Mouse (Mus musculus) kidney, adult 8-10 months (tissue): ENCODE measurements around the gene Olfr678.
"Not testable (repeated sequence)": the region's sequence is repeated elsewhere in the genome, so short reads cannot be mapped to it uniquely, and the experiment has no call there.

ENCODE experiments used
- DNase-seq, 2 experiments: peaks; one replicate each; pipeline ENCODE4 v3.0.0; 2022

Gene Olfr678

DNA sequence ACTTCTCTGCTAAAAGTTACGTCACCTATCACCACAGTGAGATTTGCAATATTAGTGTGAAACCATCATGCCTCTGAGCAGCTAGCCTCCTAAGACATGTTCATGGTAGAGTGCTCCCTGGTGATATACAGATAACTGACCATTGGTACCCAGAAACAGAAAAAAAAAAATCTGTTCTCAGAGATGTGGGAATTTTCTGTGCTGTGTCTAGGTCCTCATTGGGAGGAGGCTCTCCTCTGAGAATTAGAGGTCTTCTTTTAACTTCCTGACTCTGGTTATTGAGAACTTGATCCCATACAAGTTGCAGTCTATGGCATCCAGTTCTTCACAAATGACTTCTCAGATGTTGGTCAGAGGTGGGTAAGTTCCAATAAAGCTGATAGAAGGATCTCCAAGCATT is at the start of gene Olfr678:
Gene Olfr678 (plus strand): TSS at position 301 of the 400 bp plus-strand sequence.
- no peak for DNase-seq

DNA sequence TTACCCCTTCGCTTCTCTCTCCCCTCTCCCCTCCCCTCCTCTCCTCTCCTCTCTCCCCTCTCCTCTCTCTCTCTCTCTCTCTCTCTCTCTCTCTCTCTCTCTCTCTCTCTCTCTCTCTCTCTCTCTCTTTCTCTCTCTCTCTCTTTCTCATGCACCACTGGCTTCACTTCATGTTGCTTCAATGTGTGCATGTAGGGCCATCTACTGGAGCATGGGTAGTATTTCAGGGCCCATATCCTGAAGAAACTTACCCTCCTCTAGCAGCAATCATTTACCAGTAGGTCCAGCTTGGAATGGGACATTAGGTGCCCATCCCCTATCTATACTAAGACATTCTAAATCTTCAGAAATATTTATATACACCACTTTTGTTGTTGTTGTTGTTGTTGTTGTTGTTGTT is 41.7 kb upstream of the Olfr678 start:
- no peak for DNase-seq

DNA sequence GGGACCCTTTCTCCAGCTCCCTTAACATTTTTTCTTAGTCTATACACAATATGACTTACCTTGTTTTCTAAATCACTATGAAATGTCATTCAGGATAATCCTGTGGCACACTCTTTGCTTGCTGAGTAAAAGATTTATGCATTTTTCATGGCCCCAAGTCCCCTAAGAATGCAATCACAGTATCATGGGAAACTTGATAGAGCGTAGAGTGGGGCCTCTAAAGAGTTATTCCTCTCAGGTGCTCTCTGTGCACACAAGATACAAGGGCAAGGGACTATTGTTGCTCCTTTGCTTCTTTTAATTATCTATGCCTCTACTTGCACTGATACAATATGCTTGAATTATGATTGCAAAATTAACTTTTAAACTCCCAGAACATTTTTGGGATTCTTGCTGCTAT is 35.9 kb upstream of the Olfr678 start, which contains the start of gene Olfr675:
Gene Olfr675 (minus strand): TSS at position 101 of the 400 bp plus-strand sequence.
- no peak for DNase-seq

DNA sequence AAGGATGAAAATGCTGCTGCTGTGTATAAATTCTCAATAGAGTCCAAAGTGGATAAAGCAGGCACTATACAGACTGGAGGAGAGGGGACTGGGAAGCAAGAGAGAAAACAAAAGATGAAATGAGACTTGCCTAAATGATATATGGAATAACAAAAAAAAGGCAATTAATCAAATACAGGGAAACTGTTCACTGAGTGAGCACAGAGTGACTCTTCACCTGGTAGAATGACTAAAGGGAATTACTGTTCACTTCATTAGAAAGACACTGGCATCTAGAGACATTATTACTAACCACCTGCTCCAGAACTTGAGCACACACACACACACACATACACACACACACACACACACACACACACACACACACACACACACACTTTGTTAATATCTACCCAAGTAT is 31.9 kb upstream of the Olfr678 start, which contains the start of gene Olfr676:
Gene Olfr676 (plus strand): TSS at position 301 of the 400 bp plus-strand sequence.
- no peak for DNase-seq

DNA sequence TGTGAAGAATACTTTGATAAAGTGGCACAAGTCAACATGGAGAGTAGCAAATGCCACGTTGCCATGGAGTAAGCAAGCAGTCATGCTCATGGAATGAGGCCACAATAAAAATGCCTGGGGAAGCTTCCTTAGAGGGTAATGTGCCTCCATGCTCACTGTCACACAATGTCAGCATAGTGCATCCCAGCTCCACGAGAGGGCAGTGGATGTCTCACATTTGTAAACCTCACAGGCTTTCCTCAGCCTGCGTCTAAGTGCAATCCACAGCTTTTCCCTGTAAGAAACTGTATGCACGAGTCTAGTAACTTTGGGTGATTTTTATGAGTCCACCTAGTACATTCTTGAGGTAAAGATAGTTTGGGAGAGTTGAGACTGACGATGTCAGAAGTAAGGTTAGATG is 30.4 kb upstream of the Olfr678 start:
- not testable (repeated sequence) for DNase-seq

GRCm38 (mm10) chr7:105058951-105059350 is 5.3 kb upstream of the Olfr678 start:
- no peak for DNase-seq

- DNase-seq: no peak
These were observed 16.6 kb downstream of the Olfr678 start, which contains the start of gene Olfr679 for GRCm38 (mm10) chr7:105080905-105081304. TSS of gene Olfr679 (plus strand) at chr7:105081205.

- not testable (repeated sequence) for DNase-seq
These were observed 28.4 kb downstream of the Olfr678 start, which contains the start of gene Olfr680-ps1 for GRCm38 (mm10) chr7:105092717-105093116. TSS of gene Olfr680-ps1 (minus strand) at chr7:105092817.

GRCm38 (mm10) chr7:105116536-105116935 is 52.3 kb downstream of the Olfr678 start, which contains the start of gene Olfr681:
TSS of gene Olfr681 (plus strand) at chr7:105116836.
- no peak for DNase-seq
